Mouse (Mus musculus): ENCODE measurements around the gene Elavl3. TPM values are rescaled to one million over a fixed set of nuclear protein-coding genes. Genes with fewer than 3 reads are reported as not detected.

Gene Elavl3
- total and polyA plus RNA-seq, 2 experiments: not detected

GRCm38 (mm10) chr9:22067195-22067594, 15.4 kb upstream of the Elavl3 start:
- H3K4me3 ChIP-seq (ENCODE audit: insufficient read depth, low read depth, low read length): no peak overlapping the region
- H3K4me1 ChIP-seq (ENCODE audit: control insufficient read depth, insufficient read depth, low read length): peaks cover 7% of the 10 kb centered on the region
- H3K9ac ChIP-seq (ENCODE audit: low read depth, low read length): no peak overlapping the region
- no peak for DNase-seq (ENCODE audit: extremely low read depth, low read depth, low spot score)
- H3K79me2 ChIP-seq (ENCODE audit: control insufficient read depth, insufficient read depth, low read length): no peaks in the 10 kb centered on the region
- H3K27me3 ChIP-seq (ENCODE audit: control insufficient read depth, insufficient read depth, low read length): no peaks in the 10 kb centered on the region
- TF ChIP-seq POLR2A (IDR thresholded peaks at IDR 0.05; ENCODE audit: extremely low read depth, insufficient read depth, low read length) (no peak), CTCF (IDR thresholded peaks at IDR 0.05; ENCODE audit: low read depth, low read length) (no peak)
- peaks cover 4% of the 10 kb centered on the region; the same call in 1 of the 2 replicates for H3K36me3 ChIP-seq (ENCODE audit: control insufficient read depth, insufficient read depth, low read length)
- 95% methylated on average over 5 of the region's 5 CpGs for WGBS
- H3K27ac ChIP-seq (replicated peaks; ENCODE audit: insufficient read depth, low read depth, low read length): no peak overlapping the region

GRCm38 (mm10) chr9:22066433-22066832, 14.6 kb upstream of the Elavl3 start:
- Histone ChIP-seq H3K9ac (ENCODE audit: low read depth, low read length) (no peak overlapping the region), H3K79me2 (ENCODE audit: control insufficient read depth, insufficient read depth, low read length) (no peaks in the 10 kb centered on the region), H3K27me3 (ENCODE audit: control insufficient read depth, insufficient read depth, low read length) (no peaks in the 10 kb centered on the region), H3K36me3 (ENCODE audit: control insufficient read depth, insufficient read depth, low read length) (peaks cover 4% of the 10 kb centered on the region; the same call in 1 of the 2 replicates), H3K4me1 (ENCODE audit: control insufficient read depth, insufficient read depth, low read length) (peaks cover 7% of the 10 kb centered on the region), H3K27ac (replicated peaks; ENCODE audit: insufficient read depth, low read depth, low read length) (no peak overlapping the region), H3K4me3 (ENCODE audit: insufficient read depth, low read depth, low read length) (no peak overlapping the region)
- DNase-seq (ENCODE audit: extremely low read depth, low read depth, low spot score): peak; percentile 19
- 83% methylated on average over 3 of the region's 3 CpGs for WGBS
- TF ChIP-seq POLR2A (IDR thresholded peaks at IDR 0.05; ENCODE audit: extremely low read depth, insufficient read depth, low read length) (no peak), CTCF (IDR thresholded peaks at IDR 0.05; ENCODE audit: low read depth, low read length) (peak; percentile 90)

DNA sequence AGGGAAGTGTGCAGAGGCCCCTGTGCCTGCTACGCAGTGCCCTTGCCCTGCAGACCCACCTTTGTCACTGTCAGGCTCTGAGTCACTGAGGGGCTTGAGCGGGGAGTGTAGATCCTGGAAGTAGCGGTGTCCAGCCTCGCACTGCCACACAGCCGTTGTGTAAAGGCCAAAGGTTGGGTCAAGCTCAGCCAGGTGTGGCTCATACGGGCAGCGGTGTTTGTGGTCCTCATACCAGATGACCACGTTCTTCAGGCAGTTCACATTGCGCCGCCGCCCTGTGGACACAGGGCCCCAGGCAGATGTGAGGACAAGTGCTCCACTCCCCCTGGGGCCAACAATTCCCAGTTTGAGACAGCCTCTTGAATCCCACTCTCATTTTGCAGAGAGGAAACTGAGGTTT, 13.8 kb upstream of the Elavl3 start:
- TF ChIP-seq CTCF (IDR thresholded peaks at IDR 0.05; ENCODE audit: low read depth, low read length): no peak
- no peak for TF ChIP-seq POLR2A (IDR thresholded peaks at IDR 0.05; ENCODE audit: extremely low read depth, insufficient read depth, low read length)
- peak; percentile 26 for DNase-seq (ENCODE audit: extremely low read depth, low read depth, low spot score)
- Histone ChIP-seq H3K9ac (ENCODE audit: low read depth, low read length) (no peak overlapping the region), H3K27me3 (ENCODE audit: control insufficient read depth, insufficient read depth, low read length) (no peaks in the 10 kb centered on the region), H3K27ac (replicated peaks; ENCODE audit: insufficient read depth, low read depth, low read length) (no peak overlapping the region), H3K4me3 (ENCODE audit: insufficient read depth, low read depth, low read length) (no peak overlapping the region), H3K79me2 (ENCODE audit: control insufficient read depth, insufficient read depth, low read length) (no peaks in the 10 kb centered on the region), H3K36me3 (ENCODE audit: control insufficient read depth, insufficient read depth, low read length) (peaks cover 4% of the 10 kb centered on the region; the same call in 1 of the 2 replicates), H3K4me1 (ENCODE audit: control insufficient read depth, insufficient read depth, low read length) (peaks cover 7% of the 10 kb centered on the region)
- 38% methylated on average over 11 of the region's 11 CpGs for WGBS

DNA sequence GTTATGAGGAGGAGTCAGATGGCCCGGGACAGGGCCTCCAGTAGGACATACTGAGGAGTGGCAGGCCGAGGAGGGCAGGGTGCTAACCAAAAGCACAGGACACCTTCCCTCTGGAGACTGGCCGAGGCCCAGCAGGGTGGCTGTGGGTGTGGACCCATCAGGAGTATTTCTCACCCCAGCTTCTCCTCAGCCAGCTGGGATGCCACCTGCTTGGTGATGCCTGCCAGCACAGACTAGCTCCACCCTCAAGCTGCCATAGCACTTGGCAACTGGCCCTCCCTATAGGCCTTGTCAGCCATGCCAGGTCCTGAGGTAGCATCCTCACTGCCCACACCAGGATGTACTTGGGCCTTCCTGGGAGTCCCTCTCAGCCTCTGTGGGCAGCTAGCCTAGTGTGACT, 12.5 kb upstream of the Elavl3 start:
- Histone ChIP-seq H3K27ac (replicated peaks; ENCODE audit: insufficient read depth, low read depth, low read length) (no peak overlapping the region), H3K4me3 (ENCODE audit: insufficient read depth, low read depth, low read length) (no peak overlapping the region), H3K4me1 (ENCODE audit: control insufficient read depth, insufficient read depth, low read length) (peaks cover 2% of the 10 kb centered on the region), H3K27me3 (ENCODE audit: control insufficient read depth, insufficient read depth, low read length) (no peaks in the 10 kb centered on the region), H3K79me2 (ENCODE audit: control insufficient read depth, insufficient read depth, low read length) (no peaks in the 10 kb centered on the region), H3K9ac (ENCODE audit: low read depth, low read length) (no peak overlapping the region), H3K36me3 (ENCODE audit: control insufficient read depth, insufficient read depth, low read length) (peaks cover 6% of the 10 kb centered on the region; the same call in 1 of the 2 replicates)
- DNase-seq (ENCODE audit: extremely low read depth, low read depth, low spot score): no peak
- WGBS: 96% methylated on average over 3 of the region's 3 CpGs
- TF ChIP-seq POLR2A (IDR thresholded peaks at IDR 0.05; ENCODE audit: extremely low read depth, insufficient read depth, low read length) (no peak), CTCF (IDR thresholded peaks at IDR 0.05; ENCODE audit: low read depth, low read length) (no peak)

GRCm38 (mm10) chr9:22061339-22061738, 9.5 kb upstream of the Elavl3 start:
- no peak for TF ChIP-seq POLR2A (IDR thresholded peaks at IDR 0.05; ENCODE audit: extremely low read depth, insufficient read depth, low read length)
- no peak for TF ChIP-seq CTCF (IDR thresholded peaks at IDR 0.05; ENCODE audit: low read depth, low read length)
- peaks cover 3% of the 10 kb centered on the region for H3K4me1 ChIP-seq (ENCODE audit: control insufficient read depth, insufficient read depth, low read length)
- H3K9ac ChIP-seq (ENCODE audit: low read depth, low read length): no peak overlapping the region
- no peaks in the 10 kb centered on the region for H3K79me2 ChIP-seq (ENCODE audit: control insufficient read depth, insufficient read depth, low read length)
- no peak for DNase-seq (ENCODE audit: extremely low read depth, low read depth, low spot score)
- no peak overlapping the region for H3K4me3 ChIP-seq (ENCODE audit: insufficient read depth, low read depth, low read length)
- H3K27ac ChIP-seq (replicated peaks; ENCODE audit: insufficient read depth, low read depth, low read length): no peak overlapping the region
- no peaks in the 10 kb centered on the region for H3K27me3 ChIP-seq (ENCODE audit: control insufficient read depth, insufficient read depth, low read length)
- H3K36me3 ChIP-seq (ENCODE audit: control insufficient read depth, insufficient read depth, low read length): peaks cover 6% of the 10 kb centered on the region; the same call in 1 of the 2 replicates
- WGBS: 66% methylated on average over 2 of the region's 2 CpGs

DNA sequence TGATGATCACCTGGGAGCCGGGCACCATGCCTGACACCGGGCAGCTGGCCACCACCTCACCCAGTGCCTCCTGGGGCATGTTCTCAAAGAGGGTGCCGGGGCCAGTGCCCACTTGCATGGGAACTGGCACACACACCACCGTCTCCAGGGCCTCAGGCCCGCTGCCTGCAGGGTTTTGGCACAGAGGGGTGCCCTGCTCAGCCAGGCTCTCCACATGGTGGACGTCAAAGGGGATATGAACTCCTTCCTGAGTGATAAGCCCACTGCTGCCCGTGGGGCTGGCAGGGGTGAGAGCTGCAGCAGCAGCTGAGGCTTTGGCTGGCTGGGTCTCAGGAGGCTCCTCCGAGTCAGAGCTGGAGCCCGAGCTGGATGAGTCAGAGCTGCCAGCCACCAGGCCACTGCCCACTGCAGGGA, 6.2 kb upstream of the Elavl3 start:
- H3K4me3 ChIP-seq (ENCODE audit: insufficient read depth, low read depth, low read length): no peak overlapping the region
- no peak overlapping the region for H3K27ac ChIP-seq (replicated peaks; ENCODE audit: insufficient read depth, low read depth, low read length)
- no peak overlapping the region for H3K9ac ChIP-seq (ENCODE audit: low read depth, low read length)
- no peaks in the 10 kb centered on the region for H3K27me3 ChIP-seq (ENCODE audit: control insufficient read depth, insufficient read depth, low read length)
- no peaks in the 10 kb centered on the region for H3K79me2 ChIP-seq (ENCODE audit: control insufficient read depth, insufficient read depth, low read length)
- WGBS: 82% methylated on average over 9 of the region's 9 CpGs
- peaks cover 7% of the 10 kb centered on the region; the same call in 1 of the 2 replicates for H3K4me1 ChIP-seq (ENCODE audit: control insufficient read depth, insufficient read depth, low read length)
- 0 out of 2 replicates have a peak, but pooled peaks cover 2% of the 10 kb centered on the region for H3K36me3 ChIP-seq (ENCODE audit: control insufficient read depth, insufficient read depth, low read length)
- TF ChIP-seq CTCF (IDR thresholded peaks at IDR 0.05; ENCODE audit: low read depth, low read length) (no peak), POLR2A (IDR thresholded peaks at IDR 0.05; ENCODE audit: extremely low read depth, insufficient read depth, low read length) (no peak)
- DNase-seq (ENCODE audit: extremely low read depth, low read depth, low spot score): no peak

Measured in liver, adult 2 months (tissue).